Mouse (Mus musculus): Measurements from ENCODE around the gene Apob.

Gene Apob

GRCm38 (mm10) chr12:7977466-7978189 lies at the start of gene Apob:
Apob (plus strand) TSS chr12:7977648.
- H3K9me3 ChIP-seq (ENCODE audit: low read length) = no peaks in the 10 kb centered on the region
- peak within 1 kb of the TSS; percentile 67 for H3K4me3 ChIP-seq (replicated peaks; ENCODE audit: low read length)

GRCm38 (mm10) chr12:7932405-7932920 lies 45.0 kb upstream of the Apob start:
- Histone ChIP-seq H3K9me3 (ENCODE audit: low read length) (peaks cover 19% of the 10 kb centered on the region), H3K36me3 (ENCODE audit: insufficient read depth, low read length) (no peaks in the 10 kb centered on the region), H3K27me3 (ENCODE audit: insufficient read depth, low read length) (no peaks in the 10 kb centered on the region), H3K4me1 (replicated peaks; ENCODE audit: low read depth, low read length) (no peaks in the 10 kb centered on the region), H3K4me3 (replicated peaks; ENCODE audit: low read length) (no peak overlapping the region)
- TF ChIP-seq NANOG (IDR thresholded peaks at IDR 0.05; ENCODE audit: borderline replicate concordance, low read length) = peak; percentile 16; the same call in 1 of the 2 replicates
- TF ChIP-seq CTCF (conservative IDR thresholded peaks at IDR 0.05; ENCODE audit: low read length) = no peak
- no peak for TF ChIP-seq POU5F1 (IDR thresholded peaks at IDR 0.05; ENCODE audit: borderline replicate concordance, low read length)

More at GRCm38 (mm10) chr12:7977466-7978189, at the start of gene Apob:
- Histone ChIP-seq H3K4me1 (replicated peaks; ENCODE audit: low read depth, low read length) (peaks cover 17% of the 10 kb centered on the region), H3K36me3 (ENCODE audit: insufficient read depth, low read length) (no peaks in the 10 kb centered on the region), H3K27me3 (ENCODE audit: insufficient read depth, low read length) (peaks cover 22% of the 10 kb centered on the region)
- TF ChIP-seq NANOG (IDR thresholded peaks at IDR 0.05; ENCODE audit: borderline replicate concordance, low read length) (no peak), POU5F1 (IDR thresholded peaks at IDR 0.05; ENCODE audit: borderline replicate concordance, low read length) (no peak), CTCF (conservative IDR thresholded peaks at IDR 0.05; ENCODE audit: low read length) (no peak)

GRCm38 (mm10) chr12:7950098-7950745 lies 27.2 kb upstream of the Apob start:
- Histone ChIP-seq H3K4me1 (replicated peaks; ENCODE audit: low read depth, low read length) (no peaks in the 10 kb centered on the region), H3K9me3 (ENCODE audit: low read length) (no peaks in the 10 kb centered on the region), H3K36me3 (ENCODE audit: insufficient read depth, low read length) (no peaks in the 10 kb centered on the region), H3K27me3 (ENCODE audit: insufficient read depth, low read length) (no peaks in the 10 kb centered on the region), H3K4me3 (replicated peaks; ENCODE audit: low read length) (no peak overlapping the region)
- no peak for TF ChIP-seq CTCF (conservative IDR thresholded peaks at IDR 0.05; ENCODE audit: low read length)
- no peak for TF ChIP-seq NANOG (IDR thresholded peaks at IDR 0.05; ENCODE audit: borderline replicate concordance, low read length)
- no peak for TF ChIP-seq POU5F1 (IDR thresholded peaks at IDR 0.05; ENCODE audit: borderline replicate concordance, low read length)

- Histone ChIP-seq H3K27me3 (ENCODE audit: insufficient read depth, low read length) (no peaks in the 10 kb centered on the region), H3K9me3 (ENCODE audit: low read length) (no peaks in the 10 kb centered on the region), H3K36me3 (ENCODE audit: insufficient read depth, low read length) (no peaks in the 10 kb centered on the region), H3K4me1 (replicated peaks; ENCODE audit: low read depth, low read length) (no peaks in the 10 kb centered on the region), H3K4me3 (replicated peaks; ENCODE audit: low read length) (no peak overlapping the region)
- TF ChIP-seq CTCF (conservative IDR thresholded peaks at IDR 0.05; ENCODE audit: low read length) = no peak
- no peak for TF ChIP-seq NANOG (IDR thresholded peaks at IDR 0.05; ENCODE audit: borderline replicate concordance, low read length)
- no peak for TF ChIP-seq POU5F1 (IDR thresholded peaks at IDR 0.05; ENCODE audit: borderline replicate concordance, low read length)
These were observed 18.6 kb upstream of the Apob start for GRCm38 (mm10) chr12:7958851-7959250.

- Histone ChIP-seq H3K9me3 (ENCODE audit: low read length) (no peaks in the 10 kb centered on the region), H3K4me1 (replicated peaks; ENCODE audit: low read depth, low read length) (no peaks in the 10 kb centered on the region), H3K36me3 (ENCODE audit: insufficient read depth, low read length) (no peaks in the 10 kb centered on the region), H3K4me3 (replicated peaks; ENCODE audit: low read length) (no peak overlapping the region), H3K27me3 (ENCODE audit: insufficient read depth, low read length) (no peaks in the 10 kb centered on the region)
- TF ChIP-seq POU5F1 (IDR thresholded peaks at IDR 0.05; ENCODE audit: borderline replicate concordance, low read length) (no peak), NANOG (IDR thresholded peaks at IDR 0.05; ENCODE audit: borderline replicate concordance, low read length) (no peak), CTCF (conservative IDR thresholded peaks at IDR 0.05; ENCODE audit: low read length) (no peak)
These were observed 18.0 kb upstream of the Apob start for GRCm38 (mm10) chr12:7959310-7959918.

GRCm38 (mm10) chr12:7962314-7962927 lies 15.0 kb upstream of the Apob start:
- no peak overlapping the region for H3K4me3 ChIP-seq (replicated peaks; ENCODE audit: low read length)
- H3K36me3 ChIP-seq (ENCODE audit: insufficient read depth, low read length) = no peaks in the 10 kb centered on the region
- no peaks in the 10 kb centered on the region for H3K9me3 ChIP-seq (ENCODE audit: low read length)
- no peaks in the 10 kb centered on the region for H3K27me3 ChIP-seq (ENCODE audit: insufficient read depth, low read length)
- TF ChIP-seq POU5F1 (IDR thresholded peaks at IDR 0.05; ENCODE audit: borderline replicate concordance, low read length) = no peak
- no peak for TF ChIP-seq CTCF (conservative IDR thresholded peaks at IDR 0.05; ENCODE audit: low read length)
- no peak for TF ChIP-seq NANOG (IDR thresholded peaks at IDR 0.05; ENCODE audit: borderline replicate concordance, low read length)
- no peaks in the 10 kb centered on the region for H3K4me1 ChIP-seq (replicated peaks; ENCODE audit: low read depth, low read length)

- Histone ChIP-seq H3K4me1 (replicated peaks; ENCODE audit: low read depth, low read length) (no peaks in the 10 kb centered on the region), H3K9me3 (ENCODE audit: low read length) (no peaks in the 10 kb centered on the region), H3K36me3 (ENCODE audit: insufficient read depth, low read length) (no peaks in the 10 kb centered on the region), H3K4me3 (replicated peaks; ENCODE audit: low read length) (no peak overlapping the region), H3K27me3 (ENCODE audit: insufficient read depth, low read length) (no peaks in the 10 kb centered on the region)
- no peak for TF ChIP-seq NANOG (IDR thresholded peaks at IDR 0.05; ENCODE audit: borderline replicate concordance, low read length)
- no peak for TF ChIP-seq POU5F1 (IDR thresholded peaks at IDR 0.05; ENCODE audit: borderline replicate concordance, low read length)
These were observed 10.2 kb upstream of the Apob start for GRCm38 (mm10) chr12:7967221-7967620.

GRCm38 (mm10) chr12:7970301-7970700 lies 7.1 kb upstream of the Apob start:
- Histone ChIP-seq H3K9me3 (ENCODE audit: low read length) (no peaks in the 10 kb centered on the region), H3K4me3 (replicated peaks; ENCODE audit: low read length) (no peak overlapping the region), H3K36me3 (ENCODE audit: insufficient read depth, low read length) (no peaks in the 10 kb centered on the region), H3K4me1 (replicated peaks; ENCODE audit: low read depth, low read length) (no peaks in the 10 kb centered on the region), H3K27me3 (ENCODE audit: insufficient read depth, low read length) (peaks cover 3% of the 10 kb centered on the region; the same call in 1 of the 2 replicates)
- TF ChIP-seq CTCF (conservative IDR thresholded peaks at IDR 0.05; ENCODE audit: low read length) (no peak), NANOG (IDR thresholded peaks at IDR 0.05; ENCODE audit: borderline replicate concordance, low read length) (no peak), POU5F1 (IDR thresholded peaks at IDR 0.05; ENCODE audit: borderline replicate concordance, low read length) (no peak)

All from E14TG2a.4 (cell line).